Mouse (Mus musculus) thymus, postnatal 25 days (tissue): ENCODE data around the gene Bend5.

Experiments used
- DNase-seq: peaks from one replicate; pipeline ENCODE4 v3.0.0; 2022

The Bend5 gene

GRCm38 (mm10) chr4:111442435-111443238, 27.8 kb downstream of the Bend5 start:
- no peak for DNase-seq

GRCm38 (mm10) chr4:111443906-111444615, 29.3 kb downstream of the Bend5 start:
- DNase-seq = no peak

- no peak for DNase-seq
Measured at GRCm38 (mm10) chr4:111444616-111445160, 29.9 kb downstream of the Bend5 start.

GRCm38 (mm10) chr4:111447918-111448317, 33.1 kb downstream of the Bend5 start:
- no peak for DNase-seq

- DNase-seq = no peak
Measured at GRCm38 (mm10) chr4:111448586-111448985, 33.8 kb downstream of the Bend5 start.

- DNase-seq = no peak
Measured at GRCm38 (mm10) chr4:111449442-111450199, 34.8 kb downstream of the Bend5 start.

GRCm38 (mm10) chr4:111451283-111451918, 36.6 kb downstream of the Bend5 start:
- DNase-seq = no peak

- no peak for DNase-seq
Measured at GRCm38 (mm10) chr4:111452192-111452591, 37.4 kb downstream of the Bend5 start.

- no peak for DNase-seq
Measured at GRCm38 (mm10) chr4:111453275-111453674, 38.5 kb downstream of the Bend5 start.

GRCm38 (mm10) chr4:111455621-111456020, 40.8 kb downstream of the Bend5 start:
- DNase-seq = no peak

- no peak for DNase-seq
Measured at GRCm38 (mm10) chr4:111457568-111457967, 42.8 kb downstream of the Bend5 start.

- DNase-seq = no peak
Measured at GRCm38 (mm10) chr4:111467293-111467773, 52.5 kb downstream of the Bend5 start.

GRCm38 (mm10) chr4:111467796-111468195, 53.0 kb downstream of the Bend5 start:
- DNase-seq = no peak

GRCm38 (mm10) chr4:111469847-111470246, 55.0 kb downstream of the Bend5 start:
- DNase-seq = no peak

- DNase-seq = no peak
Measured at GRCm38 (mm10) chr4:111471726-111472125, 56.9 kb downstream of the Bend5 start.

- no peak for DNase-seq
Measured at GRCm38 (mm10) chr4:111472511-111472910, 57.7 kb downstream of the Bend5 start.

- no peak for DNase-seq
Measured at GRCm38 (mm10) chr4:111473014-111473413, 58.2 kb downstream of the Bend5 start.

- no peak for DNase-seq
Measured at GRCm38 (mm10) chr4:111475374-111475971, 60.7 kb downstream of the Bend5 start.

GRCm38 (mm10) chr4:111477507-111477906, 62.7 kb downstream of the Bend5 start:
- DNase-seq = no peak

- no peak for DNase-seq
Measured at GRCm38 (mm10) chr4:111483499-111483898, 68.7 kb downstream of the Bend5 start.

- no peak for DNase-seq
Measured at GRCm38 (mm10) chr4:111485189-111485588, 70.4 kb downstream of the Bend5 start.

- no peak for DNase-seq
Measured at GRCm38 (mm10) chr4:111486187-111486586, 71.4 kb downstream of the Bend5 start.
